Mouse (Mus musculus): ENCODE data around the gene Erg. TPM values are rescaled to one million over a fixed set of nuclear protein-coding genes. Genes with fewer than 3 reads are reported as not detected.

Gene Erg
- polyA plus RNA-seq, 1 experiment from 2014 or later = 1.8 TPM

- Histone ChIP-seq H3K4me1 (replicated peaks) (peaks cover 35% of the 10 kb centered on the region), H3K9me3 (replicated peaks) (no peaks in the 10 kb centered on the region), H3K4me2 (no peak overlapping the region), H3K27me3 (peaks cover 13% of the 10 kb centered on the region; the same call in 1 of the 2 replicates), H3K9ac (no peak overlapping the region), H3K36me3 (replicated peaks) (no peaks in the 10 kb centered on the region), H3K4me3 (replicated peaks) (no peak overlapping the region), H3K27ac (replicated peaks) (no peak overlapping the region)
- ATAC-seq (ENCODE audit: insufficient read depth) = no peak
- WGBS (ENCODE audit: insufficient replicate concordance) = 31% methylated on average over 7 of the region's 7 CpGs
Measured at GRCm38 (mm10) chr16:95440334-95440733, 146.1 kb downstream of the Erg start.

GRCm38 (mm10) chr16:95439794-95440193 lies 146.6 kb downstream of the Erg start:
- H3K4me3 ChIP-seq (replicated peaks) = no peak overlapping the region
- H3K9ac ChIP-seq = no peak overlapping the region
- H3K36me3 ChIP-seq (replicated peaks) = no peaks in the 10 kb centered on the region
- 2% methylated on average over 8 of the region's 8 CpGs for WGBS (ENCODE audit: insufficient replicate concordance)
- H3K9me3 ChIP-seq (replicated peaks) = no peaks in the 10 kb centered on the region
- H3K4me1 ChIP-seq (replicated peaks) = peaks cover 35% of the 10 kb centered on the region
- H3K27ac ChIP-seq (replicated peaks) = 0 out of 2 replicates have a peak overlapping the region, but pooled peaks have one; percentile 38
- peaks cover 13% of the 10 kb centered on the region; the same call in 1 of the 2 replicates for H3K27me3 ChIP-seq
- ATAC-seq (ENCODE audit: insufficient read depth) = peak; percentile 78
- peak overlapping the region; percentile 40 for H3K4me2 ChIP-seq

- WGBS (ENCODE audit: insufficient replicate concordance) = 14% methylated on average over 17 of the region's 17 CpGs
- no peak overlapping the region for H3K9ac ChIP-seq
- H3K4me3 ChIP-seq (replicated peaks) = no peak overlapping the region
Measured at GRCm38 (mm10) chr16:95438848-95439540, 147.4 kb downstream of the Erg start.

GRCm38 (mm10) chr16:95436611-95437010 lies 149.8 kb downstream of the Erg start:
- no peak overlapping the region for H3K4me2 ChIP-seq
- 10% methylated on average over 8 of the region's 8 CpGs for WGBS (ENCODE audit: insufficient replicate concordance)
- no peak for ATAC-seq (ENCODE audit: insufficient read depth)
- H3K9me3 ChIP-seq (replicated peaks) = no peaks in the 10 kb centered on the region
- peaks cover 13% of the 10 kb centered on the region; the same call in 1 of the 2 replicates for H3K27me3 ChIP-seq
- H3K9ac ChIP-seq = no peak overlapping the region
- peaks cover 35% of the 10 kb centered on the region for H3K4me1 ChIP-seq (replicated peaks)
- no peak overlapping the region for H3K4me3 ChIP-seq (replicated peaks)
- no peaks in the 10 kb centered on the region for H3K36me3 ChIP-seq (replicated peaks)
- no peak overlapping the region for H3K27ac ChIP-seq (replicated peaks)

More at GRCm38 (mm10) chr16:95438848-95439540, 147.4 kb downstream of the Erg start:
- ATAC-seq (ENCODE audit: insufficient read depth) = peak; percentile 53
- Histone ChIP-seq H3K4me1 (replicated peaks) (peaks cover 35% of the 10 kb centered on the region), H3K27ac (replicated peaks) (0 out of 2 replicates have a peak overlapping the region, but pooled peaks have one; percentile 38), H3K4me2 (peak overlapping the region; percentile 40), H3K36me3 (replicated peaks) (no peaks in the 10 kb centered on the region), H3K27me3 (peaks cover 13% of the 10 kb centered on the region; the same call in 1 of the 2 replicates), H3K9me3 (replicated peaks) (no peaks in the 10 kb centered on the region)

- 45% methylated on average over 4 of the region's 4 CpGs for WGBS (ENCODE audit: insufficient replicate concordance)
- Histone ChIP-seq H3K9me3 (replicated peaks) (no peaks in the 10 kb centered on the region), H3K4me2 (no peak overlapping the region), H3K9ac (no peak overlapping the region), H3K27me3 (peaks cover 13% of the 10 kb centered on the region; the same call in 1 of the 2 replicates), H3K27ac (replicated peaks) (no peak overlapping the region), H3K4me3 (replicated peaks) (no peak overlapping the region), H3K36me3 (replicated peaks) (no peaks in the 10 kb centered on the region), H3K4me1 (replicated peaks) (peaks cover 35% of the 10 kb centered on the region)
- ATAC-seq (ENCODE audit: insufficient read depth) = no peak
Measured at GRCm38 (mm10) chr16:95436051-95436450, 150.3 kb downstream of the Erg start.

GRCm38 (mm10) chr16:95434434-95434833 lies 152.0 kb downstream of the Erg start:
- ATAC-seq (ENCODE audit: insufficient read depth) = no peak
- peaks cover 5% of the 10 kb centered on the region; the same call in 1 of the 2 replicates for H3K27me3 ChIP-seq
- H3K36me3 ChIP-seq (replicated peaks) = no peaks in the 10 kb centered on the region
- H3K27ac ChIP-seq (replicated peaks) = no peak overlapping the region
- no peak overlapping the region for H3K9ac ChIP-seq
- H3K4me3 ChIP-seq (replicated peaks) = no peak overlapping the region
- no peaks in the 10 kb centered on the region for H3K9me3 ChIP-seq (replicated peaks)
- H3K4me2 ChIP-seq = no peak overlapping the region
- H3K4me1 ChIP-seq (replicated peaks) = peaks cover 24% of the 10 kb centered on the region
- WGBS (ENCODE audit: insufficient replicate concordance) = 18% methylated on average over 8 of the region's 8 CpGs

- H3K27ac ChIP-seq (replicated peaks) = no peak overlapping the region
- no peaks in the 10 kb centered on the region for H3K9me3 ChIP-seq (replicated peaks)
- H3K9ac ChIP-seq = no peak overlapping the region
- H3K4me2 ChIP-seq = no peak overlapping the region
- ATAC-seq (ENCODE audit: insufficient read depth) = no peak
- H3K27me3 ChIP-seq = peaks cover 5% of the 10 kb centered on the region; the same call in 1 of the 2 replicates
- 46% methylated on average over 2 of the region's 2 CpGs for WGBS (ENCODE audit: insufficient replicate concordance)
- no peak overlapping the region for H3K4me3 ChIP-seq (replicated peaks)
- peaks cover 6% of the 10 kb centered on the region for H3K4me1 ChIP-seq (replicated peaks)
- H3K36me3 ChIP-seq (replicated peaks) = no peaks in the 10 kb centered on the region
Measured at GRCm38 (mm10) chr16:95432540-95432971, 153.8 kb downstream of the Erg start.

GRCm38 (mm10) chr16:95429851-95430250 lies 156.5 kb downstream of the Erg start:
- Histone ChIP-seq H3K4me1 (replicated peaks) (no peaks in the 10 kb centered on the region; the same call in 1 of the 2 replicates), H3K27ac (replicated peaks) (no peak overlapping the region), H3K9me3 (replicated peaks) (no peaks in the 10 kb centered on the region), H3K36me3 (replicated peaks) (no peaks in the 10 kb centered on the region), H3K4me2 (no peak overlapping the region), H3K27me3 (no peaks in the 10 kb centered on the region), H3K4me3 (replicated peaks) (no peak overlapping the region), H3K9ac (no peak overlapping the region)
- no peak for ATAC-seq (ENCODE audit: insufficient read depth)
- 48% methylated on average over 3 of the region's 3 CpGs for WGBS (ENCODE audit: insufficient replicate concordance)

GRCm38 (mm10) chr16:95428239-95428638 lies 158.2 kb downstream of the Erg start:
- Histone ChIP-seq H3K9me3 (replicated peaks) (no peaks in the 10 kb centered on the region), H3K27me3 (no peaks in the 10 kb centered on the region), H3K27ac (replicated peaks) (no peak overlapping the region), H3K36me3 (replicated peaks) (no peaks in the 10 kb centered on the region), H3K4me1 (replicated peaks) (no peaks in the 10 kb centered on the region; the same call in 1 of the 2 replicates), H3K4me2 (no peak overlapping the region), H3K4me3 (replicated peaks) (no peak overlapping the region), H3K9ac (no peak overlapping the region)
- 70% methylated on average over 5 of the region's 5 CpGs for WGBS (ENCODE audit: insufficient replicate concordance)
- ATAC-seq (ENCODE audit: insufficient read depth) = no peak

- H3K4me1 ChIP-seq (replicated peaks) = no peaks in the 10 kb centered on the region; the same call in 1 of the 2 replicates
- H3K9ac ChIP-seq = no peak overlapping the region
- H3K36me3 ChIP-seq (replicated peaks) = no peaks in the 10 kb centered on the region
- H3K27ac ChIP-seq (replicated peaks) = no peak overlapping the region
- H3K27me3 ChIP-seq = no peaks in the 10 kb centered on the region
- H3K9me3 ChIP-seq (replicated peaks) = no peaks in the 10 kb centered on the region
- 67% methylated on average over 10 of the region's 10 CpGs for whole genome bisulfite sequencing (ENCODE audit: insufficient replicate concordance)
- no peak overlapping the region for H3K4me2 ChIP-seq
- no peak overlapping the region for H3K4me3 ChIP-seq (replicated peaks)
- no peak for ATAC-seq (ENCODE audit: insufficient read depth)
Measured at GRCm38 (mm10) chr16:95427512-95427911, 158.9 kb downstream of the Erg start.

- Histone ChIP-seq H3K4me1 (replicated peaks) (no peaks in the 10 kb centered on the region), H3K9ac (no peak overlapping the region), H3K27me3 (no peaks in the 10 kb centered on the region), H3K36me3 (replicated peaks) (no peaks in the 10 kb centered on the region), H3K4me2 (no peak overlapping the region), H3K9me3 (replicated peaks) (no peaks in the 10 kb centered on the region), H3K4me3 (replicated peaks) (no peak overlapping the region), H3K27ac (replicated peaks) (no peak overlapping the region)
- 47% methylated on average over 5 of the region's 5 CpGs for WGBS (ENCODE audit: insufficient replicate concordance)
- ATAC-seq (ENCODE audit: insufficient read depth) = no peak
Measured at GRCm38 (mm10) chr16:95422658-95423073, 163.7 kb downstream of the Erg start.
